Mouse (Mus musculus): ENCODE results near the gene Pcdh19. TPM values are rescaled to one million over a fixed set of nuclear protein-coding genes. Genes with fewer than 3 reads are reported as not detected.

Pcdh19 gene
- polyA plus RNA-seq, 1 experiment from 2014 or later, result 8.3 TPM

GRCm38 (mm10) chrX:133692392-133692790, 3.6 kb upstream of the Pcdh19 start:
- H3K9ac ChIP-seq (ENCODE audit: low read depth, low read length), result no peak overlapping the region
- no peak overlapping the region for H3K4me2 ChIP-seq (ENCODE audit: low read depth, low read length)
- DNase-seq (ENCODE audit: low spot score), result no peak
- no peaks in the 10 kb centered on the region for H3K9me3 ChIP-seq (ENCODE audit: control insufficient read depth, low read length)
- H3K36me3 ChIP-seq (ENCODE audit: control insufficient read depth, insufficient read depth, low read length), result no peaks in the 10 kb centered on the region
- no peaks in the 10 kb centered on the region for H3K4me1 ChIP-seq (ENCODE audit: control insufficient read depth, insufficient read depth, low read length)
- H3K27me3 ChIP-seq (replicated peaks; ENCODE audit: control insufficient read depth, insufficient read depth, low read length), result peaks cover 9% of the 10 kb centered on the region
- 38% methylated on average over 2 of the region's 2 CpGs for WGBS
- no peak for ATAC-seq (ENCODE audit: low read depth)
- no peak overlapping the region for H3K4me3 ChIP-seq (ENCODE audit: low read depth, low read length)
- H3K27ac ChIP-seq (replicated peaks; ENCODE audit: low read depth, low read length), result no peak overlapping the region

- Histone ChIP-seq H3K9ac (ENCODE audit: low read depth, low read length) (no peak overlapping the region), H3K9me3 (ENCODE audit: control insufficient read depth, low read length) (no peaks in the 10 kb centered on the region), H3K4me1 (ENCODE audit: control insufficient read depth, insufficient read depth, low read length) (no peaks in the 10 kb centered on the region), H3K27ac (replicated peaks; ENCODE audit: low read depth, low read length) (no peak overlapping the region), H3K4me3 (ENCODE audit: low read depth, low read length) (peak overlapping the region; percentile 37), H3K36me3 (ENCODE audit: control insufficient read depth, insufficient read depth, low read length) (no peaks in the 10 kb centered on the region), H3K27me3 (replicated peaks; ENCODE audit: control insufficient read depth, insufficient read depth, low read length) (peaks cover 9% of the 10 kb centered on the region), H3K4me2 (ENCODE audit: low read depth, low read length) (peak overlapping the region; percentile 73)
- ATAC-seq (ENCODE audit: low read depth) (no peak), DNase-seq (ENCODE audit: low spot score) (peak; percentile 87)
- 15% methylated on average over 12 of the region's 12 CpGs for WGBS
These were observed 3.0 kb upstream of the Pcdh19 start for GRCm38 (mm10) chrX:133691581-133692391.

- H3K27ac ChIP-seq (replicated peaks; ENCODE audit: low read depth, low read length), result no peak overlapping the region
- ATAC-seq (ENCODE audit: low read depth), result no peak
- H3K4me3 ChIP-seq (ENCODE audit: low read depth, low read length), result peak overlapping the region; percentile 37
- H3K4me2 ChIP-seq (ENCODE audit: low read depth, low read length), result peak overlapping the region; percentile 73
- DNase-seq (ENCODE audit: low spot score), result no peak
- no peaks in the 10 kb centered on the region for H3K36me3 ChIP-seq (ENCODE audit: control insufficient read depth, insufficient read depth, low read length)
- H3K27me3 ChIP-seq (replicated peaks; ENCODE audit: control insufficient read depth, insufficient read depth, low read length), result peaks cover 9% of the 10 kb centered on the region
- WGBS, result 14% methylated on average over 11 of the region's 11 CpGs
- no peaks in the 10 kb centered on the region for H3K9me3 ChIP-seq (ENCODE audit: control insufficient read depth, low read length)
- H3K4me1 ChIP-seq (ENCODE audit: control insufficient read depth, insufficient read depth, low read length), result no peaks in the 10 kb centered on the region
- H3K9ac ChIP-seq (ENCODE audit: low read depth, low read length), result peak overlapping the region; percentile 34; the same call in 1 of the 2 replicates
These were observed 2.0 kb upstream of the Pcdh19 start for GRCm38 (mm10) chrX:133690822-133691221.

- 25% methylated on average over 34 of the region's 35 CpGs for WGBS
- H3K27ac ChIP-seq (replicated peaks; ENCODE audit: low read depth, low read length), result no peak overlapping the region
- peaks cover 9% of the 10 kb centered on the region for H3K27me3 ChIP-seq (replicated peaks; ENCODE audit: control insufficient read depth, insufficient read depth, low read length)
- no peaks in the 10 kb centered on the region; the same call in 1 of the 2 replicates for H3K4me1 ChIP-seq (ENCODE audit: control insufficient read depth, insufficient read depth, low read length)
- H3K9me3 ChIP-seq (ENCODE audit: control insufficient read depth, low read length), result no peaks in the 10 kb centered on the region
- ATAC-seq (ENCODE audit: low read depth), result no peak
- H3K9ac ChIP-seq (ENCODE audit: low read depth, low read length), result peak overlapping the region; percentile 54; the same call in 1 of the 2 replicates
- H3K36me3 ChIP-seq (ENCODE audit: control insufficient read depth, insufficient read depth, low read length), result no peaks in the 10 kb centered on the region
- peak overlapping the region; percentile 53 for H3K4me3 ChIP-seq (ENCODE audit: low read depth, low read length)
- no peak for DNase-seq (ENCODE audit: low spot score)
- peak overlapping the region; percentile 73 for H3K4me2 ChIP-seq (ENCODE audit: low read depth, low read length)
These were observed 926 bp upstream of the Pcdh19 start for GRCm38 (mm10) chrX:133689576-133690250.

- Histone ChIP-seq H3K27ac (replicated peaks; ENCODE audit: low read depth, low read length) (peak overlapping the region; percentile 61), H3K9ac (ENCODE audit: low read depth, low read length) (peak overlapping the region; percentile 59), H3K4me1 (ENCODE audit: control insufficient read depth, insufficient read depth, low read length) (no peaks in the 10 kb centered on the region; the same call in 1 of the 2 replicates), H3K27me3 (replicated peaks; ENCODE audit: control insufficient read depth, insufficient read depth, low read length) (peaks cover 9% of the 10 kb centered on the region), H3K9me3 (ENCODE audit: control insufficient read depth, low read length) (no peaks in the 10 kb centered on the region), H3K4me2 (ENCODE audit: low read depth, low read length) (peak overlapping the region; percentile 73), H3K36me3 (ENCODE audit: control insufficient read depth, insufficient read depth, low read length) (no peaks in the 10 kb centered on the region), H3K4me3 (ENCODE audit: low read depth, low read length) (peak overlapping the region; percentile 53)
- no peak for ATAC-seq (ENCODE audit: low read depth)
- DNase-seq (ENCODE audit: low spot score), result no peak
- WGBS, result 18% methylated on average over 9 of the region's 31 CpGs
These were observed 631 bp downstream of the Pcdh19 start for GRCm38 (mm10) chrX:133688156-133688555.

GRCm38 (mm10) chrX:133687666-133688151, 1.1 kb downstream of the Pcdh19 start:
- Histone ChIP-seq H3K4me2 (ENCODE audit: low read depth, low read length) (peak overlapping the region; percentile 73), H3K9me3 (ENCODE audit: control insufficient read depth, low read length) (no peaks in the 10 kb centered on the region), H3K27ac (replicated peaks; ENCODE audit: low read depth, low read length) (no peak overlapping the region), H3K4me1 (ENCODE audit: control insufficient read depth, insufficient read depth, low read length) (no peaks in the 10 kb centered on the region; the same call in 1 of the 2 replicates), H3K27me3 (replicated peaks; ENCODE audit: control insufficient read depth, insufficient read depth, low read length) (peaks cover 9% of the 10 kb centered on the region), H3K9ac (ENCODE audit: low read depth, low read length) (peak overlapping the region; percentile 59), H3K36me3 (ENCODE audit: control insufficient read depth, insufficient read depth, low read length) (no peaks in the 10 kb centered on the region), H3K4me3 (ENCODE audit: low read depth, low read length) (peak overlapping the region; percentile 53)
- DNase-seq (ENCODE audit: low spot score) (peak; percentile 25), ATAC-seq (ENCODE audit: low read depth) (peak; percentile 38)
- WGBS, result 20% methylated on average over 22 of the region's 37 CpGs

GRCm38 (mm10) chrX:133686533-133687311, 2.1 kb downstream of the Pcdh19 start:
- peak overlapping the region; percentile 73 for H3K4me2 ChIP-seq (ENCODE audit: low read depth, low read length)
- WGBS, result 25% methylated on average over 45 of the region's 55 CpGs
- H3K4me1 ChIP-seq (ENCODE audit: control insufficient read depth, insufficient read depth, low read length), result no peaks in the 10 kb centered on the region; the same call in 1 of the 2 replicates
- no peak for DNase-seq (ENCODE audit: low spot score)
- no peak overlapping the region for H3K27ac ChIP-seq (replicated peaks; ENCODE audit: low read depth, low read length)
- ATAC-seq (ENCODE audit: low read depth), result 0 out of 2 replicates have a peak, but pooled peaks have one; percentile 1
- no peaks in the 10 kb centered on the region for H3K36me3 ChIP-seq (ENCODE audit: control insufficient read depth, insufficient read depth, low read length)
- no peaks in the 10 kb centered on the region for H3K9me3 ChIP-seq (ENCODE audit: control insufficient read depth, low read length)
- H3K9ac ChIP-seq (ENCODE audit: low read depth, low read length), result peak overlapping the region; percentile 59
- peaks cover 9% of the 10 kb centered on the region for H3K27me3 ChIP-seq (replicated peaks; ENCODE audit: control insufficient read depth, insufficient read depth, low read length)
- H3K4me3 ChIP-seq (ENCODE audit: low read depth, low read length), result peak overlapping the region; percentile 53

- peak overlapping the region; percentile 53 for H3K4me3 ChIP-seq (ENCODE audit: low read depth, low read length)
- ATAC-seq (ENCODE audit: low read depth) (no peak), DNase-seq (ENCODE audit: low spot score) (no peak)
- H3K36me3 ChIP-seq (ENCODE audit: control insufficient read depth, insufficient read depth, low read length), result no peaks in the 10 kb centered on the region
- WGBS, result 53% methylated on average over 12 of the region's 12 CpGs
- H3K9ac ChIP-seq (ENCODE audit: low read depth, low read length), result no peak overlapping the region
- H3K4me2 ChIP-seq (ENCODE audit: low read depth, low read length), result peak overlapping the region; percentile 73
- no peaks in the 10 kb centered on the region; the same call in 1 of the 2 replicates for H3K4me1 ChIP-seq (ENCODE audit: control insufficient read depth, insufficient read depth, low read length)
- H3K27ac ChIP-seq (replicated peaks; ENCODE audit: low read depth, low read length), result no peak overlapping the region
- H3K27me3 ChIP-seq (replicated peaks; ENCODE audit: control insufficient read depth, insufficient read depth, low read length), result peaks cover 9% of the 10 kb centered on the region
- H3K9me3 ChIP-seq (ENCODE audit: control insufficient read depth, low read length), result no peaks in the 10 kb centered on the region
These were observed 3.2 kb downstream of the Pcdh19 start for GRCm38 (mm10) chrX:133685572-133685971.

All from embryonic facial prominence, embryonic 14.5 days (tissue).